Mouse (Mus musculus) lung, postnatal 10 days (tissue): Measurements from ENCODE around the gene Osbpl8.

Source experiments
- DNase-seq: peaks from one replicate; pipeline ENCODE4 v3.0.0; 2021

Gene Osbpl8

GRCm38 (mm10) chr10:111155065-111155464, 9.5 kb upstream of the Osbpl8 start:
- no peak for DNase-seq

- no peak for DNase-seq
Measured at GRCm38 (mm10) chr10:111155571-111155970, 9.0 kb upstream of the Osbpl8 start.

GRCm38 (mm10) chr10:111156394-111157190, 8.0 kb upstream of the Osbpl8 start:
- DNase-seq: no peak

- no peak for DNase-seq
Measured at GRCm38 (mm10) chr10:111157241-111157659, 7.3 kb upstream of the Osbpl8 start.

GRCm38 (mm10) chr10:111159789-111160522, 4.6 kb upstream of the Osbpl8 start:
- no peak for DNase-seq

GRCm38 (mm10) chr10:111160540-111160939, 4.0 kb upstream of the Osbpl8 start:
- no peak for DNase-seq

- no peak for DNase-seq
Measured at GRCm38 (mm10) chr10:111161373-111161772, 3.2 kb upstream of the Osbpl8 start.

- DNase-seq: no peak
Measured at GRCm38 (mm10) chr10:111163025-111163424, 1.5 kb upstream of the Osbpl8 start.

GRCm38 (mm10) chr10:111163601-111164240, 831 bp upstream of the Osbpl8 start:
- peak; percentile 5 for DNase-seq

- peak; percentile 60 for DNase-seq
Measured at GRCm38 (mm10) chr10:111165219-111165981, 848 bp downstream of the Osbpl8 start.

- DNase-seq: no peak
Measured at GRCm38 (mm10) chr10:111166057-111166841, 1.7 kb downstream of the Osbpl8 start.

GRCm38 (mm10) chr10:111167444-111167843, 2.9 kb downstream of the Osbpl8 start:
- no peak for DNase-seq

- no peak for DNase-seq
Measured at GRCm38 (mm10) chr10:111168305-111168704, 3.8 kb downstream of the Osbpl8 start.

GRCm38 (mm10) chr10:111171246-111171934, 6.8 kb downstream of the Osbpl8 start:
- no peak for DNase-seq

- DNase-seq: no peak
Measured at GRCm38 (mm10) chr10:111173589-111174247, 9.2 kb downstream of the Osbpl8 start.

GRCm38 (mm10) chr10:111177336-111177735, 12.8 kb downstream of the Osbpl8 start:
- no peak for DNase-seq

- no peak for DNase-seq
Measured at GRCm38 (mm10) chr10:111178024-111178423, 13.5 kb downstream of the Osbpl8 start.

- DNase-seq: no peak
Measured at GRCm38 (mm10) chr10:111180633-111181032, 16.1 kb downstream of the Osbpl8 start.

- peak; percentile 13 for DNase-seq
Measured at GRCm38 (mm10) chr10:111183634-111184270, 19.2 kb downstream of the Osbpl8 start.

- DNase-seq: no peak
Measured at GRCm38 (mm10) chr10:111185574-111186269, 21.2 kb downstream of the Osbpl8 start.
